Mouse (Mus musculus): ENCODE measurements around the gene Traf1.
A peak's percentile ranks its signal among the peaks of the same experiment; 100 is the strongest.

Gene Traf1

DNA sequence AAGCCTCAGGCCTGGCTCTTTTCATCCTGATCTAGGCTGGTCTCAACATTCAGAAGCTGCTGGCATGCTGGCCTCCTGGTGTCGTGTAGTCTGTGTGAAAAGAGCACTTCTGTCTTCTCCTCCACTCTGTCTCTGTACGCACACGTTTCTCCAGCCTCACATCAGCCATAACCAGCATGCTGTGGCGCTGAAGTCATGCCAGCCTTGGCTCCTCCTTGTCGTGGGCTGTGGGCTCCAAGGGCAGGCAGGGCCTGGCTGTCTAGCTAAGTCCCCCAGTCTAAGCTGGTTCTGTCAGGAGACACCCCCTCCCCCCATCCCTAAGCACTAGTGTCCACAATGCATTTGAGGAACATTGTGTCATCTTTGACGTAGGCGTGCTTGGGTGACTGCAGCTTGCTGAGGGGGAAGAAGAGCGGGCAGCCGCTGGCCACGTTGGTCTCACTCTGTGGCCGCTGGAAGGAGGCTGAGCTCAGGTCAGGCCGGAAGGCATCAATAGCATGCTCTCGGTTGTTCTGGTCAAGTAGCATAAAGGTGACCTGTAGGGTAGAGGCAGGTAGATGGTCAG, 17.9 kb downstream of the Traf1 start:
- no peak for DNase-seq (ENCODE audit: low read depth in 2 of 2, low spot score in 2 of 2)

DNA sequence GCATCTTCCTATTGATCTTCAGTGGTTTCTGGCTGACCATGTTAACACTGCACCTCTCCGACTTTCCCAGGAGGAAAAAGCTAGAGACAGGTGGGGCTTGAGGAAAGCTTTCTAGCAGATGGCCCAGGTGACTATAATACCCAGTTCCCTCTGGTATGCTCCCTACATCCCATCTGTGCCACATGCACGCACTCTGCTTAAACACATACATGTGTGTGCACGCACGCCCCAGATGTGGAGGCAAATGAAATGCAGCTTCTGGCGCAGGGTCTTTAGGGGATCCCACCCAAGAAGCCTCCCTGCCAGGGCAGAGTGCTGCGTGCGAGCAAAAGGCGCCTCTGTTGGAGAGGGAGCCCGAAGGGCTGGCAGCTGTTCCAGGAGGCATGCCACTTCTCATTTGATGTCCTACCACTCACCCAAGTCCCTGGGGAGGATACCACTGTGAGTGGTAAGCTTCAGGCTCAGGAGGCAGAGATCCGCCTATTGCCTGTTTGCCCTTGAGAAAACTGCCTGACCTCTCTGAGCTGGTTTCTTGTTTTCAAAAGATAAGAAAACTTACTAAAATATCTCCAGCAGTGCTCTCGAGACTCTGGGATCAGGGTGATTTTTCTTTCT, 20.4 kb downstream of the Traf1 start:
- DNase-seq (ENCODE audit: low read depth in 2 of 2, low spot score in 2 of 2): no peak

DNA sequence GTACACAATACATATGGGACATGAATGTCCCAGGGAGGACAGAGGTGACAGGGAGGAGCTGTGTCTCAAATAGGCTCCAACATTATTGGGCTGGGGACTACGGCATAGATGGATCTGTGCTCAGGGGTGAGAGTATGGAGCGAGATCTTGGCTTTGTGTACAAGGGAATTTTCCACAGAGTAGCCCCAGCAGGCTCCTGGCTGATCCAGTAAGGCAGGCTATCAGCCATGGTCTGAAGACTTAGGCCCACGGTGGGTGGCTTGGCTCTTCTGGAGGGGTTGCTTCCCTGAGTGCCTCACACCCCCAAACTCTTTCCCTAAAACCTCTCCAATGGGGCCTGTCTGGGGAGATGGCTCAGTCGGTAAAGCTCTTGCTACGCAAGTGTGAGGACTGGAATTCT, 21.3 kb downstream of the Traf1 start:
- DNase-seq (ENCODE audit: low read depth in 2 of 2, low spot score in 2 of 2): no peak

DNA sequence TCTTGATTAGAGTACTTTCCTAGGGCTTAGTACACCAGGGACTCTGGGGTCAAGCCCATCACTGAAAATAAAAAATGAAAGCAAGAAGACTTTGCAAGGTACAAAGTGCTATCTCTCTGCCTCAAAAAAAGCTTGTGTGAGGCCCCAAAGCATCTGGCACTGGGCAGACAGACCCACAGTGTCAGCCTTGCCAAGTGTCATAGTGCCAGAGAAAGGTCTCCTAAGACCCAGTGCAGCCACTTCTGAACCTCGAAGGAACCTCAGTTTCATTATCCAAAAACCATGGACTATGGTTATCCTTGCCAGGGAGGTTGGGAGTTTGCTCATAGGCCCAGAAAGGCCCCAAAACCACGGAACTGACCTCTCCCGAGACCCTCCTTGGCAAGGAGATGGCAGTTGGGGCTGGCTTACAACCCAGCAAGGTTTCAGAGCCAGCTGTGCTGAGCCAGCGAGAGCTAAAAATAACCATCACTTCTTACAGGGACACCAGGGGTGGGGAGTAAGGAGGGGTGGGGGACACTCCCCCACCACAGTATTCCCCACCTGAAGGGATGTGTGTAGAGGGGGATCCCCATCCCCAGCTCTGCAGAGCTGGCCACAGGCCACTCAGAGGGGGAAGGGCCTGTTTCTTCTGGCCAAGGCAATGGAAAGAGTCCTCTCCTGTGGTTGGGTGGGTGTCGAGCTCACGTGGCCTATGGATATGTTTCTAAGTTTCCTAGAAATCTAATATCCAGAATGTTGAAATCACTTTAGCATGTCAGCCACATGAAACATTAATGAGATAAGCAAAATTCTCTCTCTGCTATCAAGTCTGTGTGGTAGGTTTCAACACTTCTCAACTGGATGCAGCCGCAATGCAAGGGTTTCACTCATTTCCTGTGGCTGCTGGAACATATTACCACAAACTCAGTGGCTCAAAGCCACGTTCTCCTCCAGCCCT, 23.0 kb downstream of the Traf1 start:
- no peak for DNase-seq (ENCODE audit: low read depth in 2 of 2, low spot score in 2 of 2)

DNA sequence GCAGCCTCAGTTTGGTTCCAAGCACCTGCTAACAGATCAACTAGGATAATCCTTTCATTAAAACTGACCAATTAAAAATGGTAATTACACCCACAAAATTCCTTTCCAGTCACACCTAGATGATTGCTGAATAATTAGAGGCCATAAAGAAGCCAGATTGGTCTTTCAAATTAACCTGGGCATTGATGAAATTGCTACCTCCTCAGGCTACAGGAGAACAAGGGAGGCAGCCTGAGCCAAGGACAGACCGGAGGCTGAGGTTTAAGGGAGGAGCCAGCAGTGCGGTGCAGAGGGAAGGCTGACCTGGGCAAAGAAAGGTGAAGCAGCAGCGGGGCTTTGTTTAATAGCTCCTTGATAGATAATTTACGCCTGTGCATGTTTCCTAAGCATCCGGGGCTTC, 24.1 kb downstream of the Traf1 start:
- DNase-seq (ENCODE audit: low read depth in 2 of 2, low spot score in 2 of 2): no peak

DNA sequence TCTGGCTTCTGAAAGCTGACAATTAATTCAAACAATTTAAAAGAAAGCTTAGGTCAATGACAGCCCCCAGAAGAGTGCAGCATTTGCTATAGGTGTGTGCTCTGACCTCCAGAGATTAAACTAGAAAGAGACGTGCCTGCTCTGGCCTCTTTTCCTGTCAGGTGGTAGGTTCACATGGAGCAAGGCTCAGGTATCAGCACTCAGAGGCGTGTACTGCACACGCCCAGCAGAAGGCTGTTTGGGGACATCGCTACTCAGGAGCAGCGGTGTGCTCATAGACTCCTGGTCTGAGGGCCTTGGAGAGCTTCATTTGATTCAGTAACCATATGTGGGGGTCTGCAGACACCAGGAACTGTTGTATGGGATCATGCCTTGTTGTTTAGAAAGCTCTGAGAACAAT, 34.3 kb downstream of the Traf1 start:
- no peak for DNase-seq (ENCODE audit: low read depth in 2 of 2, low spot score in 2 of 2)

DNA sequence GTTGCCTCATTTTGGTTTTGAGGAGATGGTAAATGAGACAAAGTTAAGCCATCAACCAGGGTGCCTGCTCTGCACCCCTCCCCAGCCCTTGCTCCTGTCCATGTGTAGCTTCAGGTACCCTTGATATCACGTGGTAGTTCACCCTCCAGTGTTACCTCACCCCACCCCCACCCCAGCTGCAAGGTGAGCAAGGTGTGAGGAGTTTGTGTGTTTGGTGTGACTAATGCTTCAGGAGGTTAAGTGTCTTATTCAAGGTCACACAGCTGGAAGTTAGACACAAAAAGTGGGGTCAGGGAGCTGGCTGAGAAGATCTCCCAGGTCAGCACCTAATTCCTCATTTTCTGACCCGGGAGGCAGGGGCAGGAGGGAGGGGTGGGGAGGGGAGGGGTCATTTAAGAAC, 38.8 kb downstream of the Traf1 start:
- DNase-seq (ENCODE audit: low read depth in 2 of 2, low spot score in 2 of 2): no peak

DNA sequence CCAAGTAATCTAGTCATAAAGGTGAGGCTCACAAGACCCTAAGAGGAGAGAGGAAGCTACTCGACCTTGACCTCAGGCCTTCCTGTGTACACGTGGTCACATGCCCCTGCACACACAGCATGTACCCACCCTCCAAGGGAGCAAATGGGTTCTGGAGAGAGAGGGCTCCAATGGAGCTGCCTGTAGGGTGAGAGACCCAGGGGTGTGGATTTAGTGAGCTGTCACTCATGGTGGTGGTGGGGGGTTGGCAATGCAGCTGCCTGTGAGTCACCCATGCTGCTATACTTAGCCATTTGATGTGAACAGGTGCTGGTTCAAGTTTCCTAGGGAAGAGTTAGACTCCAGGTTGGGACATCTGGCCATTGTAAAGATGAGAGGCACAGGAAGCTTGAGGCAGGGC, 41.4 kb downstream of the Traf1 start:
- no peak for DNase-seq (ENCODE audit: low read depth in 2 of 2, low spot score in 2 of 2)

DNA sequence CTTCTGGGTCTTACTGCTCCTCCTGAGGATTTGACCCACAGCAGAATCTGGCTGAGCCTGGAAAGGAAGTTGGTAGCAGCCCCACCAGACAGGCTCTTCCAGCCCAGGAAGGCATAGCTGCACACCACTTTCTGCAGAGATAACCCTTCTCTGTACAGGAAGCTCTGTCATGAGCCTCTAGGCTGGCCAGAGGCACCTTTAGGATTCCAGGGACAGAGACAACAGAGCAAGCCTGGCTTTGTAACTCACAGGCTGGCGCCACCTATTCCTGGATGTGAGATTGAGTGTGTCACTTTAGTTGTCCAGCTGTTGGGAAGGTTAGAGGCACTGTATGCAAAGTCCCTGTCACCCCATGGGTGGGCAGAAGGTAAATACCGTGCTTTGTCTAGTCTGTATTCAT, 46.5 kb downstream of the Traf1 start:
- no peak for DNase-seq (ENCODE audit: low read depth in 2 of 2, low spot score in 2 of 2)

DNA sequence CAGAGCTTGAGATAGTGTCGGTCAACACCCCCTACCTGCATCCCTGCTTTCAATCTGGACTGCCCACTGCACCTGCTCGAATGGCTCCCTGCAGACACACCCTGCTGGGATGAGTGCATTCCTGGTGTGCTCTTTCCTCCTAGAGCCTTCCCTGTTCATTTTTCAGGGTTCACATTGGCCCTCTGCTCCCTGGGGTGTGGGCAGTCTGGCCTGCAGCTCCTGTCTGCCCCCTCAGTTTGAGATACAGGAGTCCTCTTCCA, 46.8 kb downstream of the Traf1 start:
- no peak for DNase-seq (ENCODE audit: low read depth in 2 of 2, low spot score in 2 of 2)

DNA sequence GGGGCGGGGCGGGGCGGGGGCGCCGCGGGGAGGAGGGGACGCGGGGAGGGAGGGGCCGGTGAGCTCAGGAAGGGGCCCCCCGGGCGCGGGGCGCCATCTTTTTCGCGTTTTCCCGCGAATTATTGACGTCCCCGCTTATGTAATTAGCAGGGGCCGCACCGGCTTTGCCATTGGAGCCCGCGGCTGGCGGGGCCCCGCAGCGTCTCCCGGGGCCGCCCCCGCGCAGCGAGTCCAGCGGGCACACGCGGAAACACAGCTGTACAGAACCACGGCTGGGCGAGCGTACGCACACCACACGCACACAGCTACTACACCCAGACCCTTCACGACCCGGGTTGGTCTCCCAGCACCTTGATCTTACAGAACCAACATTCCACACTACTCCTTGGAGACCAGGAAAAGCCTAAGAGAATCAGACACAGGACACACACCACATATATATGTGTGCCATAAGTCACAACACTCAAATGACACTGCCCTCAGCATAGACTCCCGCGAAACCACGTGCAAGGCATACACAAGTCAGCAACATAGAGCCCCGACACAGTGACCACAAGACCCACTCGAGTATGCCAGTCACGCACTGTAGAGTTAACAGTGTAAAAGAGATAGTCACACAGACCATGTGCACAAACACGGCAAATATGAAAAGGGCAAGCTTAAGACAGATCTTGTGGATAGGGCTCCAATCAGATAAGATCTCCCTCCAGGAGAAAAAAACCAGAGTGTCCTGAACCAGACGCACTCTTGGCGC, 47.3 kb downstream of the Traf1 start:
- peak; percentile 25 to 32 for DNase-seq (ENCODE audit: low read depth in 2 of 2, low spot score in 2 of 2)

DNA sequence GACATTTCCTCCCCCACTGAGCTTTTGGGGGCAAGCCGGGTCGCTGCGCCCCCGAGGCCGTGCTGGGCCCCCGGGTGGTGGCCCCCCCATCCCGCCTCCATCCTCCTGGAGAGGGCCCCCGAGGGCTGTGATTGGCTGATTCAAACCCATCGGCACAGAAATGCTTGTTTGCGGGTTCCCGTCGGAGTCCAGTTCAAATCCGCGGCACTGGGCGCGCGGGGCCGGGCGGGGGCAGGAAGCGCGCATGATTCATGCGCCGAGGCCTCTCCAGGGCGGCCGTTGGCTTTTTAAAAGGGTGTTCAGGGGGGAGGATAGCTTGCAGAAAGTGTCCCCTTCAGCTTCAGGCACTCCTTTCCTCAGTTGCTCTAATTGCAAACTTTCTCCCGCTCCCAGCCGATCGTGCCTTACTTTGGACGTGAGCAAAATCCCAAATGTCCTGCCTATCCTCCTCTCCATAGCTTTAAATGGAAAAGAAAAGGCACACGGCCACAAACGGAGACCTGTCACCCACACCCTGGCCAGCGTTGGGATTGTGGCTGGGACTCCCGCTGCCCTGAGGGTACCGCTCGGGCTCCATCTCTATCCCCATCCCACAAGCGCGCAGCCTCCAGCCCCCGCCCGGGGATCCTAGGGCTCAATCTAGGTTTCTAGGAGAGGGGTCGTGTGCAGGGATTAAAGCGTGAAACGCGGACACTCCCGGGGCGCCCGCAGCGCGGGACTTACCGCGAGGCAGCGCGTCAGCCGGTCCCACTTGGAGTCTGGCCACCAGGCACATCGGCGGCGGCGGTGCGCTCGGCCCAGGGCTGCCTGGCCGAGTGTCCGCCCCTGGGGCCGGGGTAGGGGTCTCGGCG, 48.1 kb downstream of the Traf1 start, which contains the start of gene Phf19:
Gene Phf19, minus strand, starts transcription at position 809 of the 851 bp plus-strand sequence.
- peak; percentile 27 to 31 for DNase-seq (ENCODE audit: low read depth in 2 of 2, low spot score in 2 of 2)

DNA sequence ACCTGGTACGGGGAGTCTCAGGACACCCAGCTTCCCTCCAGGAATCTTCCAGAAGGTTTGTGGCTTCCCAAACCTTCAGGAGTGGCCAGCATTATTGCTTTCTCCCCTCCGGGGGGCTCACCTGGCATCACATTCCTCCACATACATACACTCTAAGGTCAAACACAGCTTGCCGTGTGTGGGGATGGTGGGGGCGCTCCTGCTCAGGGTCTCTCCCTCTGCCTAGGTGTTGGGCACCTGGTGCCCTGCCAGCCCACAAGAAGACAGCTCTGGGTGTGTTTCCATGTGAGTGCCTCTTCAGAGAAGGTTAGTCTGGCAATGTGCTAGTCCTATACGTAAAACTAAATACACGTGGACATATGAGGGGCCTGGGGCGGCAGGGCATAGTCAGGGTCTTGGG, 49.0 kb downstream of the Traf1 start:
- no peak for DNase-seq (ENCODE audit: low read depth in 2 of 2, low spot score in 2 of 2)

DNA sequence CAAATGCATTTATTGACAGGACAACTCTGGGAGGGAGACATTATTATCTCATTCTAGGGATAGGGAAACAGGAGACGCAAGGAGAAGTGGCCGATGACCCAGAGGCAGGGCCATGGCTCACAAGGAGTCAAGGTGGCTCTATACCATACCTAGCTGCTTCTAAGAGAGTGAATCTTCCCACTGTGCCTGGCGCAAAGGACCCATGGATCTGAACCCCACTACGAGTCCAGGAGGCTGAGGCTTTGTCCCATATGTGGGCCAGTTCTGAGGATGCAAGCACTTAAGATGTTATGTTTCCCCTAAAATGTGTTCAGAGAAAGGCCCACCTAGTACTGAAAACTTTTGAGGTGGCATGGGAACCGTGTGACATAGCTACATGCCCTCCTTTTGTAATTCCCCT, 49.7 kb downstream of the Traf1 start:
- DNase-seq (ENCODE audit: low read depth in 2 of 2, low spot score in 2 of 2): no peak

DNA sequence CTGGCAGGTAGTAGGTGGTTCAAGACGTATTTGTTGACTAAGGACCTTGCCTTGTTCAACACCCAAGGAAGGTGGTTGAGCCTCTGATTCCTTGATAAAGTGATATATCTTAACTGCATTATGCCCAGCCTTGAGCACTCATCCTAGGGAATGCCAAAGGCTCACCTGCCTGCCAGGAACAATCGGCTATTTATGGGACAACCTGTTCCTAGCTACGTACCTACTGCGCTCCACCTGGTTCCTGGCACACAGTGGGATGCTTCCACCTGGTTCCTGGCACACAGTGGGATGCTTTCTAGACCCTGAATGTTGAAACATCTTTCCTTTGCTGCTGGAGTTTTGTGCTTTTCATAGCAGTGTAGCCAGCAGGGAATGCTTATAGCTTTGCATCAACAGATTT, 51.9 kb downstream of the Traf1 start:
- DNase-seq (ENCODE audit: low read depth in 2 of 2, low spot score in 2 of 2): no peak

DNA sequence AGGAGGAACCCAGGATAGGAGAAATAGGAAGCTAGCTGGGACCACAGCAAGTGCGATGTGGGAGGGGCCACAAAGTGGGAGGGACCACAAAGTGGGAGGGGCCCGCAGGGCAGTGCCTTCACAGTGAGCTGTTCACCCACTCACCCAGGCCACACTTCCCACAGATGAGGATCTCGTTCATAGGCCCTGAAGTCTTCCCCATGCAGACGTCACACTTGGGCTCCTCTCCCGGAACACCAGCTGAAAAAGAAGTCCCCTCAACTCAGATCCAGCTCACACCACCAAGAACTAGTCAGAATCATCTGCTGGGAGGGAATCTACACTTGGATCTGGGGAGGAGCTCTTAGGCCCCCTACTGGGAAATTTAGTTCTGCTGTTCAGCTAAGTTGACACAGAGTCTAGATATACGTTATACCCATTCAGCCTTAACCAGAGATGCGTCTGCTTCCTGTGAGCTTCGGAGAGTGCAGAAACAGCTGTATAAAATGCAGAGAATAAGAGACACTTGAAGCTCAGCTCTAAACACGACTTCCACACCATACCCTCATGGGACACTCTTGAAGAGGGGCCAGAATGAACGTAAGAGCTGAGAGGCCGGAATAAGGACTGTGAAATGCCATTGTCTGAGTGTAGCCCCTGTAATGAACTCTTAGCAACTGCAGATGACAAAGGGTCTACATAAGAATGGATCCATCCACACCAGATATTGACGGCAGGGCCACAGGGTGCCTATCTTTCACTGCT, 54.5 kb downstream of the Traf1 start:
- DNase-seq (ENCODE audit: low read depth in 2 of 2, low spot score in 2 of 2): peak; percentile 14 to 35

DNA sequence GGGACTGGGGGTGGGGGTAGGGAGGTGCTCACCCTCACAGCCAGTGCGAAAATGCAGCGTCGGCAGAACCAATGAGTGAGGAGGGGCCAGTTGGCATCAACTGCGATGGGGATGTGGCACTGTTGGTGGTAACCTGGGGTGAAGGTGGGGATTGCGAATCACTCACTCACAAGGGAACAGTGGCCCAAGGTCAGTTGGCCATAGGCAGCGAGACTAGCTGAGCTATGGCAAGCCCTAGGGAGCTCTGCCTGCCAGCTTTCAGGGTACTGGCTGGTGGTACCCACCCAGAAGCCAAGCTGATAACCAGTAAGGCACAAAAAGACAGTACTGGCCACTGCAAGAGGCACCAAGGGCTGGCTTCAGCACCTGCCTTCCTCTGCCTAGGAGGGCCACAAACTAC, 55.1 kb downstream of the Traf1 start:
- DNase-seq (ENCODE audit: low read depth in 2 of 2, low spot score in 2 of 2): no peak

DNA sequence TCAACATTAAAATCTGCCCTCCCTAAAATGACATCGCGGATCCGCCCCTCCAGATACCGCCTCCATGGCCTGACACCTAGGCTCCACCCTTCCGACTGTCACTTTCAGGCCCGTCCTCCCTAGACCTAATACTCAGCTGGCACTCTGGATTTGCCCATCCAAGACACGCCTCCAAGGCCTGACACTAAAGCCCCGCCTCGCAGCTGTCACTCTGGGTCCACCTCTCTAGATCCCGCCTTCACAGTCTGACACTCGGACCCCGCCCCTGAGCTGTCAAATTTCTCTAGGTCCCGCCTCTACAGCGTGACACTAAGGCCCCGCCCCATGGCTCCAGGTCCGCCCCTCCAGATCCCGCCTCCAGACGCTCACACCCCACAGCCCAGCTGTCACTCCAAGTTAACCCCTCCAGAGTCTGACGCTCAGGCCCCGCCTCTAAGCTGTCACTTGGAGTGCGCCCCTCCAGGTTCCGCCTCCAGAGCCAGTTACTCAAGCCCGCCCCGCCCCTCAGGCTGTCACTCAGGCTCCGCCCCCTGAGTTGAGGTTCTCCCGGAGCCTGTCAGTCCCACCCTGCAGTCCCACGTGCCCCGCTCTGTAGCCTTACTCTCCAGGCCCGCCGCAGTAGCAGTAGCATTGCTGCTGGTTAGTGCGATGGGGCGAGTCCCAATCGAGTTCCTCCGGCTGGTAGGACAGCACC, 56.6 kb downstream of the Traf1 start:
- DNase-seq (ENCODE audit: low read depth in 2 of 2, low spot score in 2 of 2): peak; percentile 90 to 94

DNA sequence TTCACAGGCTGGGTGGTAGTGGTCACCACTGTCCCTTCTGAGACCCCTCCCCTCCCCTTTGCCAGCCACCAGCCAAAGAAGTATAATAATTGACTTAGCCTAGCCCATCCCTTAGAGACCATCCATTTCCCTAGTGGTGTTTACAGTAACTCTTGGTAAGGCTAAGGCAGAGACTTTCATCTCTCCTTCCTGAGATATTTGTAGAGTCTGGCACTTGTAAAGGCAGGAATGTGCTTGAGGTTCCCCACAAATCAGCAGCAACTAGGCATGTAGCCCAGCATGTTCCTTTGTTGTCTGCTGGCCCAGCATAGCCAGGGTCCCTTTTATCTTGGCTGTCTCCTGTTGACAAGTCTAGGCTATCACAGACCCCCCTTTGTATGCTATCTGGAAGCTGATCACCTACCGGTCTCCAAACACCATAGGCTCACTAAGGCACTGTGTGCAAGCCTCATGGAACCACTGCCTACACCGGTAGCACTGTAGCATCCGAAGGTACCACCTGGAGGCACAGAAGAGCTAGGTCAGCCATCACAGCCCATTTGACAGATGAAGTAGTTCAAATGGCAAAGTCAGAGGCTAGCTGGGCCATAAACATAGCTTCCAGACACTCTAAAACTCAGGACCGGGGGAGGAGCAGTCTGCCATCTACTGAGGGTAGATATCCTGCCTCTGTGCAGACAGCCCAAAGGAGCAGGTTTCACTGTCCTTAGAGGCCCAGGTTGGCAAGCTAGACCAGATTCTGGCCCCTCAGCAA, 57.7 kb downstream of the Traf1 start:
- no peak for DNase-seq (ENCODE audit: low read depth in 2 of 2, low spot score in 2 of 2)
